Mouse (Mus musculus) mouse embryonic stem cell (cell line): Measurements from ENCODE around the gene Mroh2b.

Experiments used
- in situ Hi-C, 2 experiments: fragments of 300-500 bp; cut with MboI; formaldehyde crosslinking; loops; 1 replicate in 1 of 2; 3 replicates in 1 of 2; pipeline ENCODE4 v1.14.3; 2019 to 2020; ENCODE audit warnings: low sequenced_read_pairs in 2 of 2, low pct_unique_long_range_greater_than_20kb in 1 of 2, mixed read lengths in 1 of 2; ENCODE audit not compliant: unreplicated experiment in 1 of 2

The Mroh2b gene

GRCm38 (mm10) chr15:4898437-4898836 is at the start of gene Mroh2b:
TSS of gene Mroh2b (plus strand) at chr15:4898737.
- in situ Hi-C loops, result no loop called here

GRCm38 (mm10) chr15:4850015-4850414 is 48.5 kb upstream of the Mroh2b start:
- in situ Hi-C loops, result no loop called here

GRCm38 (mm10) chr15:4894962-4895361 is 3.6 kb upstream of the Mroh2b start:
- in situ Hi-C loops, result no loop called here

- in situ Hi-C loops, result no loop called here
These were observed 36.2 kb downstream of the Mroh2b start for GRCm38 (mm10) chr15:4934731-4935130.

- in situ Hi-C loops, result no loop called here
These were observed 74.8 kb downstream of the Mroh2b start for GRCm38 (mm10) chr15:4973355-4973754.

GRCm38 (mm10) chr15:5002903-5003302 is 104.4 kb downstream of the Mroh2b start:
- in situ Hi-C loops, result no loop called here

- in situ Hi-C loops, result no loop called here
These were observed 105.1 kb downstream of the Mroh2b start for GRCm38 (mm10) chr15:5003503-5004196.

GRCm38 (mm10) chr15:5009644-5010107 is 111.1 kb downstream of the Mroh2b start:
- in situ Hi-C loops, result no loop called here
